In genomic region chr5:138227367-138227766, GRCm38 (mm10) we compare ENCODE assay signal across 16 mouse cellular contexts. TPM values are rescaled to one million over a fixed set of nuclear protein-coding genes. Genes with fewer than 3 reads are reported as not detected.
DNase-seq lines count a peak whose midpoint lies in the region; ATAC-seq and TF ChIP-seq lines count a peak whose summit lies in the region.
"Had no signal": no experiment of that assay in that cellular context is flagged by ENCODE, and none has a peak within 500 bp of the region (broad histone marks: within the 10 kb centered on the region; RNA-seq: fewer than 3 reads in every experiment).

No protein-coding gene starts in this region.

- no peak for ATAC-seq in lung, postnatal 0 days
- ATAC-seq: forebrain, embryonic 14.5 days had no signal

- H3K9me3 ChIP-seq in lung, postnatal 0 days (ENCODE audit: low read length): no peaks in the 10 kb centered on the region
- no peaks in the 10 kb centered on the region for H3K9me3 ChIP-seq in megakaryocyte, embryonic 14.5 days
- H3K9me3 ChIP-seq in midbrain, embryonic 10.5 days (replicated peaks): no peaks in the 10 kb centered on the region
- H3K9me3 ChIP-seq: embryonic facial prominence, embryonic 10.5 days; heart, embryonic 12.5 days; limb, embryonic 13.5 days had no signal

- H3K4me2 ChIP-seq in lung, postnatal 0 days (replicated peaks; ENCODE audit: low read depth, low read length): no peak overlapping the region
- H3K4me2 ChIP-seq: heart, embryonic 12.5 days; limb, embryonic 13.5 days had no signal

- no peak for TF ChIP-seq EP300 in lung, postnatal 0 days (IDR thresholded peaks at IDR 0.05)

- intact Hi-C loops in heart, postnatal 10 days (cut with DNase I): no loop called here

- WGBS in lung, postnatal 0 days: 50% methylated on average over 2 of the region's 2 CpGs
- WGBS in midbrain, embryonic 10.5 days: 83% methylated on average over 2 of the region's 2 CpGs

- no peak overlapping the region for H3K9ac ChIP-seq in lung, postnatal 0 days (replicated peaks; ENCODE audit: low read depth)
- H3K9ac ChIP-seq: heart, embryonic 12.5 days; limb, embryonic 13.5 days had no signal

- peak; percentile 88 for DNase-seq in heart, adult 11 months
- DNase-seq in heart, postnatal 10 days: no peak
- DNase-seq in lung, postnatal 36 days: peak; percentile 22
- no peak for DNase-seq in lung, postnatal 0 days (ENCODE audit: low spot score)
- no peak for DNase-seq in layer of hippocampus, adult 9-10 months (ENCODE audit: low spot score)
- DNase-seq in Muller cell, postnatal 12 days (ENCODE audit: inconsistent ontology term): no peak
- DNase-seq in midbrain, embryonic 10.5 days (ENCODE audit: low spot score): no peak
- DNase-seq: gastrocnemius, postnatal 36 days; kidney, postnatal 14 days had no signal

- TF ChIP-seq CTCF in lung, postnatal 0 days (IDR thresholded peaks at IDR 0.05): no peak

- no peak overlapping the region for H3K4me3 ChIP-seq in lung, postnatal 0 days (ENCODE audit: low read depth, low read length)
- H3K4me3 ChIP-seq in megakaryocyte, embryonic 14.5 days (replicated peaks): peak overlapping the region; percentile 57
- H3K4me3 ChIP-seq in midbrain, embryonic 10.5 days: no peak overlapping the region
- H3K4me3 ChIP-seq: embryonic facial prominence, embryonic 10.5 days; heart, embryonic 12.5 days; limb, embryonic 13.5 days had no signal

- no peaks in the 10 kb centered on the region for H3K27me3 ChIP-seq in lung, postnatal 0 days (replicated peaks; ENCODE audit: insufficient read depth, low read length)
- H3K27me3 ChIP-seq in megakaryocyte, embryonic 14.5 days (replicated peaks): peaks cover 26% of the 10 kb centered on the region
- H3K27me3 ChIP-seq in midbrain, embryonic 10.5 days (ENCODE audit: low read depth, poor library complexity, severe bottlenecking): no peaks in the 10 kb centered on the region
- H3K27me3 ChIP-seq: limb, embryonic 13.5 days had no signal

- H3K36me3 ChIP-seq in lung, postnatal 0 days (ENCODE audit: insufficient read depth, low read length): no peaks in the 10 kb centered on the region
- no peaks in the 10 kb centered on the region for H3K36me3 ChIP-seq in megakaryocyte, embryonic 14.5 days (replicated peaks; ENCODE audit: low read length)
- no peaks in the 10 kb centered on the region for H3K36me3 ChIP-seq in midbrain, embryonic 10.5 days
- H3K36me3 ChIP-seq: embryonic facial prominence, embryonic 10.5 days; heart, embryonic 12.5 days; limb, embryonic 13.5 days had no signal

- no peak overlapping the region for H3K27ac ChIP-seq in lung, postnatal 0 days (ENCODE audit: low read length)
- no peak overlapping the region for H3K27ac ChIP-seq in midbrain, embryonic 10.5 days (replicated peaks)
- H3K27ac ChIP-seq: embryonic facial prominence, embryonic 10.5 days; limb, embryonic 13.5 days had no signal

- H3K4me1 ChIP-seq in lung, postnatal 0 days (ENCODE audit: insufficient read depth, low read depth, low read length): no peaks in the 10 kb centered on the region
- peaks cover 51% of the 10 kb centered on the region for H3K4me1 ChIP-seq in megakaryocyte, embryonic 14.5 days
- peaks cover 4% of the 10 kb centered on the region; the same call in 1 of the 2 replicates for H3K4me1 ChIP-seq in midbrain, embryonic 10.5 days
- H3K4me1 ChIP-seq: embryonic facial prominence, embryonic 10.5 days; heart, embryonic 12.5 days; limb, embryonic 13.5 days had no signal

RNA-seq across cellular contexts. Expression of gene Nxpe5, which starts 1.7 kb away (rescaled TPM):
- total RNA-seq in heart, postnatal 10 days (2021): under 1 TPM; 0.57 TPM
- polyA plus RNA-seq in lung, postnatal 0 days (2015; fragmentation: Nextera tagmentation; extraction: Ambion mirVana): 0.05 and 0.11 TPM in 2 replicates
- polyA plus RNA-seq in megakaryocyte, embryonic 14.5 days (2012; ENCODE audit: insufficient read depth, low replicate concordance): 0.40 TPM in 1 of 2 replicates, not detected in the other
- polyA plus RNA-seq in midbrain, embryonic 10.5 days (2016; fragmentation: Nextera tagmentation; extraction: Ambion mirVana): not detected in 2 replicates
- polyA plus RNA-seq: embryonic facial prominence, embryonic 10.5 days; forebrain, embryonic 14.5 days; heart, embryonic 12.5 days; limb, embryonic 13.5 days; lung, embryonic 16.5 days; midbrain, embryonic 14.5 days had no signal

RNA-seq across cellular contexts. Expression of gene Lamtor4, which starts 27.9 kb away (rescaled TPM):
- total RNA-seq in heart, postnatal 10 days (2021): 10 to 100 TPM; 75.6 to 77.5 TPM
- 73.5 and 75.6 TPM in 2 replicates for polyA plus RNA-seq in lung, postnatal 0 days (2015; fragmentation: Nextera tagmentation; extraction: Ambion mirVana)
- 61.6 and 131 TPM in 2 replicates for polyA plus RNA-seq in megakaryocyte, embryonic 14.5 days (2012; ENCODE audit: insufficient read depth, low replicate concordance)
- polyA plus RNA-seq in midbrain, embryonic 10.5 days (2016; fragmentation: Nextera tagmentation; extraction: Ambion mirVana): 47.9 and 48.5 TPM in 2 replicates

RNA-seq across cellular contexts. Expression of gene Mblac1, which starts 33.3 kb away (rescaled TPM):
- total RNA-seq in heart, postnatal 10 days (2021): 1 to 10 TPM; 4.7 to 4.8 TPM
- polyA plus RNA-seq in lung, postnatal 0 days (2015; fragmentation: Nextera tagmentation; extraction: Ambion mirVana): 6.3 and 6.7 TPM in 2 replicates
- 3.8 TPM in 1 of 2 replicates, not detected in the other for polyA plus RNA-seq in megakaryocyte, embryonic 14.5 days (2012; ENCODE audit: insufficient read depth, low replicate concordance)
- 10.3 and 10.5 TPM in 2 replicates for polyA plus RNA-seq in midbrain, embryonic 10.5 days (2016; fragmentation: Nextera tagmentation; extraction: Ambion mirVana)

RNA-seq across cellular contexts. Expression of gene BC037034, which starts 36.5 kb away (rescaled TPM):
- total RNA-seq in heart, postnatal 10 days (2021): 1 to 10 TPM; 5.4 to 6.5 TPM
- polyA plus RNA-seq in lung, postnatal 0 days (2015; fragmentation: Nextera tagmentation; extraction: Ambion mirVana): 2.9 and 3.2 TPM in 2 replicates
- 49.9 and 62.5 TPM in 2 replicates for polyA plus RNA-seq in megakaryocyte, embryonic 14.5 days (2012; ENCODE audit: insufficient read depth, low replicate concordance)
- polyA plus RNA-seq in midbrain, embryonic 10.5 days (2016; fragmentation: Nextera tagmentation; extraction: Ambion mirVana): 6.9 and 7.3 TPM in 2 replicates

RNA-seq across cellular contexts. Expression of gene Cnpy4, which starts 40.1 kb away (rescaled TPM):
- total RNA-seq in heart, postnatal 10 days (2021): 10 to 100 TPM in 1 of 2 experiments, 1 to 10 TPM in 1; 9.2 to 10.1 TPM
- 24.2 and 26.3 TPM in 2 replicates for polyA plus RNA-seq in lung, postnatal 0 days (2015; fragmentation: Nextera tagmentation; extraction: Ambion mirVana)
- polyA plus RNA-seq in megakaryocyte, embryonic 14.5 days (2012; ENCODE audit: insufficient read depth, low replicate concordance): 1.8 and 2.1 TPM in 2 replicates
- polyA plus RNA-seq in midbrain, embryonic 10.5 days (2016; fragmentation: Nextera tagmentation; extraction: Ambion mirVana): 54.4 and 58.2 TPM in 2 replicates

Comparison
In these comparisons a context has a peak if more than half of its experiments do, and no peak if none do; other contexts are left out.
1. DNase-seq: peak in heart, adult 11 months (single experiment) and lung, postnatal 36 days (single experiment); none in heart, postnatal 10 days (0 of 2), lung, postnatal 0 days (single experiment), layer of hippocampus, adult 9-10 months (single experiment), Muller cell, postnatal 12 days (single experiment) and midbrain, embryonic 10.5 days (single experiment).